ENCODE assay signal across 28 mouse cellular contexts in the genomic region with DNA sequence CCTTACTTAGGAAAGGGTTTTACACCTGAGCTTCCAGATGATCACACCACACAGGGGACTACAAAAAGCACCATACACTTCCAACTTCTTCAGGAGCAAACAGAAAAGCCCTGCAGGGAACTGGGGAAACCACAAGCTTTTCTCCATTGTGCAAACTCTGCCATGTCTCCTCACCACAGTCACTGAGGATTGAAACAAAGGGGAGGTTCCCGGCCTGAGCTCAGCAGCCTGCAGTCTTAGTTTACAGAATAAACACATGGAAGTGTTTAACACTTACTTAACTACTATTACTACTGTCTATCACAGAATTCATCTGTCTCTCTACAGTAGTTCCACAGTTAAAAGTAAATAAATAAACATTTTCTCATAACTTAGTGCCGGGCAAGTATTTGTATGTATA.
DNase-seq lines count a peak whose midpoint lies in the region; ATAC-seq and TF ChIP-seq lines count a peak whose summit lies in the region.
"Had no signal": no experiment of that assay in that cellular context is flagged by ENCODE, and none has a peak within 500 bp of the region (broad histone marks: within the 10 kb centered on the region; RNA-seq: fewer than 3 reads in every experiment).

No protein-coding gene starts in this region.

- WGBS in kidney, postnatal 0 days: 13% methylated on average over 2 of the region's 2 CpGs
- WGBS in kidney, adult 2 months: 37% methylated on average over 2 of the region's 2 CpGs
- WGBS in embryonic facial prominence, embryonic 14.5 days: 30% methylated on average over 2 of the region's 2 CpGs

- H3K4me3 ChIP-seq in kidney, postnatal 0 days (replicated peaks; ENCODE audit: low read depth, low read length): no peak overlapping the region
- no peak overlapping the region for H3K4me3 ChIP-seq in kidney, adult 2 months (ENCODE audit: insufficient read depth, low read depth, low read length)
- H3K4me3 ChIP-seq in embryonic facial prominence, embryonic 14.5 days (ENCODE audit: low read depth, low read length): no peak overlapping the region
- H3K4me3 ChIP-seq: forebrain, embryonic 13.5 days; intestine, embryonic 15.5 days; limb, embryonic 15.5 days; liver, embryonic 13.5 days; midbrain, embryonic 12.5 days; neural tube, embryonic 13.5 days; stomach, embryonic 15.5 days had no signal

- H3K27me3 ChIP-seq in kidney, postnatal 0 days (ENCODE audit: insufficient read depth, low read length): no peaks in the 10 kb centered on the region
- H3K27me3 ChIP-seq in kidney, adult 2 months (replicated peaks; ENCODE audit: control insufficient read depth, insufficient read depth, low read length): no peaks in the 10 kb centered on the region
- H3K27me3 ChIP-seq in embryonic facial prominence, embryonic 14.5 days (replicated peaks; ENCODE audit: control insufficient read depth, insufficient read depth, low read length): no peaks in the 10 kb centered on the region
- H3K27me3 ChIP-seq: CH12.LX; forebrain, embryonic 13.5 days; intestine, embryonic 15.5 days; limb, embryonic 15.5 days; liver, embryonic 13.5 days; midbrain, embryonic 12.5 days; neural tube, embryonic 13.5 days; stomach, embryonic 15.5 days had no signal

- H3K4me2 ChIP-seq in kidney, postnatal 0 days (ENCODE audit: low read length): no peak overlapping the region
- no peak overlapping the region for H3K4me2 ChIP-seq in embryonic facial prominence, embryonic 14.5 days (ENCODE audit: low read depth, low read length)
- H3K4me2 ChIP-seq: forebrain, embryonic 13.5 days; intestine, embryonic 15.5 days; limb, embryonic 15.5 days; liver, embryonic 13.5 days; midbrain, embryonic 12.5 days; neural tube, embryonic 13.5 days; stomach, embryonic 15.5 days had no signal

- no peak for ATAC-seq in kidney, postnatal 0 days (replicated peaks; ENCODE audit: low FRiP score, low read depth)
- peak; percentile 55; the same call in 1 of the 2 replicates for ATAC-seq in embryonic facial prominence, embryonic 14.5 days (ENCODE audit: low read depth)
- ATAC-seq: forebrain, embryonic 13.5 days; hindbrain, postnatal 0 days; intestine, embryonic 15.5 days had no signal

- H3K4me1 ChIP-seq in kidney, postnatal 0 days (replicated peaks; ENCODE audit: insufficient read depth, low read length): no peaks in the 10 kb centered on the region
- no peaks in the 10 kb centered on the region for H3K4me1 ChIP-seq in kidney, adult 2 months (ENCODE audit: control insufficient read depth, insufficient read depth, low read length)
- H3K4me1 ChIP-seq in embryonic facial prominence, embryonic 14.5 days (ENCODE audit: control insufficient read depth, insufficient read depth, low read length): 0 out of 2 replicates have a peak, but pooled peaks cover 4% of the 10 kb centered on the region
- H3K4me1 ChIP-seq: intestine, embryonic 15.5 days; liver, embryonic 13.5 days; stomach, embryonic 15.5 days had no signal

- H3K9ac ChIP-seq in kidney, postnatal 0 days (ENCODE audit: low read depth, low read length): no peak overlapping the region
- H3K9ac ChIP-seq in embryonic facial prominence, embryonic 14.5 days (ENCODE audit: low read depth, low read length): no peak overlapping the region
- H3K9ac ChIP-seq: forebrain, embryonic 13.5 days; intestine, embryonic 15.5 days; limb, embryonic 15.5 days; liver, embryonic 13.5 days; midbrain, embryonic 12.5 days; neural tube, embryonic 13.5 days; stomach, embryonic 15.5 days had no signal

- H3K9me3 ChIP-seq in kidney, postnatal 0 days (replicated peaks; ENCODE audit: low read length): no peaks in the 10 kb centered on the region
- H3K9me3 ChIP-seq in embryonic facial prominence, embryonic 14.5 days (ENCODE audit: control insufficient read depth, low read length): no peaks in the 10 kb centered on the region
- H3K9me3 ChIP-seq: forebrain, embryonic 13.5 days; intestine, embryonic 15.5 days; limb, embryonic 15.5 days; liver, embryonic 13.5 days; midbrain, embryonic 12.5 days; neural tube, embryonic 13.5 days; stomach, embryonic 15.5 days had no signal

- H3K27ac ChIP-seq in kidney, postnatal 0 days: no peak overlapping the region
- no peak overlapping the region for H3K27ac ChIP-seq in kidney, adult 2 months (ENCODE audit: insufficient read depth, low read depth, low read length)
- no peak overlapping the region for H3K27ac ChIP-seq in embryonic facial prominence, embryonic 14.5 days (replicated peaks; ENCODE audit: low read depth, low read length)
- H3K27ac ChIP-seq: forebrain, embryonic 13.5 days; hindbrain, postnatal 0 days; intestine, embryonic 15.5 days; limb, embryonic 15.5 days; liver, embryonic 13.5 days; midbrain, embryonic 12.5 days; neural tube, embryonic 13.5 days; stomach, embryonic 15.5 days had no signal

- H3K36me3 ChIP-seq in kidney, postnatal 0 days (ENCODE audit: insufficient read depth, low read length): 0 out of 2 replicates have a peak, but pooled peaks cover 3% of the 10 kb centered on the region
- H3K36me3 ChIP-seq in kidney, adult 2 months (ENCODE audit: control insufficient read depth, insufficient read depth, low read length): peaks cover 1% of the 10 kb centered on the region; the same call in 1 of the 2 replicates
- H3K36me3 ChIP-seq in embryonic facial prominence, embryonic 14.5 days (ENCODE audit: control insufficient read depth, insufficient read depth, low read length): no peaks in the 10 kb centered on the region
- H3K36me3 ChIP-seq: intestine, embryonic 15.5 days; stomach, embryonic 15.5 days had no signal

- no peak for TF ChIP-seq POLR2A in kidney, adult 2 months (IDR thresholded peaks at IDR 0.05; ENCODE audit: low read depth, low read length)

- TF ChIP-seq CTCF in kidney, postnatal 0 days (IDR thresholded peaks at IDR 0.05; ENCODE audit: low read depth): no peak
- no peak for TF ChIP-seq CTCF in kidney, adult 2 months (conservative IDR thresholded peaks at IDR 0.05; ENCODE audit: insufficient read depth, insufficient read length, low read depth, low read length)

- peak; percentile 18 for DNase-seq in embryo, embryonic 11 days
- DNase-seq in embryo, embryonic 9.5 days (ENCODE audit: extremely low spot score): no peak
- DNase-seq in kidney, postnatal 0 days (ENCODE audit: low spot score): peak; percentile 40
- no peak for DNase-seq in kidney, adult 2 months
- peak; percentile 44 for DNase-seq in embryonic facial prominence, embryonic 14.5 days (ENCODE audit: low spot score)
- no peak for DNase-seq in retina, embryonic 14.5 days (ENCODE audit: low spot score)
- no peak for DNase-seq in right cerebral cortex, adult 2 months (ENCODE audit: low spot score in 2 of 2)
- DNase-seq: adrenal gland, adult 8-10 months; cerebellum, adult 8-10 months; cerebellum, postnatal 25 days; gastrocnemius, postnatal 36 days; heart, postnatal 14 days; kidney, adult 9 months; kidney, postnatal 4 days; layer of hippocampus, postnatal 36 days; left cerebral cortex, postnatal 4 days; liver, embryonic 13.5 days; lung, adult 2 months; lung, postnatal 14 days; right cerebral cortex, postnatal 25 days had no signal

Comparison
In these comparisons a context has a peak if more than half of its experiments do, and no peak if none do; other contexts are left out.
1. DNase-seq: peak in embryo, embryonic 11 days (single experiment), kidney, postnatal 0 days (single experiment) and embryonic facial prominence, embryonic 14.5 days (single experiment); none in embryo, embryonic 9.5 days (single experiment), kidney, adult 2 months (single experiment), retina, embryonic 14.5 days (single experiment) and right cerebral cortex, adult 2 months (0 of 2).